Mouse (Mus musculus) large intestine, adult 2 months (tissue): ENCODE data around the gene Ncln. TPM values are rescaled to one million over a fixed set of nuclear protein-coding genes. Genes with fewer than 3 reads are reported as not detected.

ENCODE experiments used
- DNase-seq: peaks from one replicate; pipeline ENCODE4 v3.0.0-alpha.2; 2012; ENCODE audit warnings: low read depth, low spot score
- WGBS: fragments of 180-500 bp; shearing (Covaris S2); methylation state at CpG from one replicate; pipeline ENCODE4 v1.1.7; 2018; 5-methylcytosine and 5-hydroxymethylcytosine counted together
- polyA plus RNA-seq: library from polyadenylated mRNA; depleted of rRNA; stranded (reverse); fragments of >200 nt; gene quantifications from 2 replicates; pipeline ENCODE4 v1.2.3, GENCODE M21; 2012

The Ncln gene
- polyA plus RNA-seq, 1 experiment: 242 TPM

GRCm38 (mm10) chr10:81466066-81466465 lies 30.1 kb downstream of the Ncln start:
- no peak for DNase-seq
- 62% methylated on average over 2 of the region's 2 CpGs for WGBS

DNA sequence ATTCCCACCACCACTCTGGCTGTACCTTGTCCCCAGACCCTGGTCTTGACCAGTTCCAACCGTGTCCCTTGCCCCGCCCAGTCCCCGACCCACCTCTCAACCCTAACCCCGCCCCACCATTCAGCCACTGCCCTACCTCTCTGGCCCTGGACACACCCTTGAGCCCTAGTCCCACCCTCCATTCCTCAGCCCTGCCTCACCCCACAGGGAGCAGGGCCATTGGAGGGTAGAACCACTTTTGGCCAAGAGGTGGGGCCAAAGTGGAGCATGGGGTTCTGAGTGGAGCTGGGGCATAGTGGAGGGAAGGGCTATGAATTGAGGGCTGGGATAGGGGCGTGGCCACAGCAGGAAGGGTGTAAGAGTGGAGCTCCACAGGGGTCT lies 30.9 kb downstream of the Ncln start:
- DNase-seq: peak; percentile 62
- WGBS: 4% methylated on average over 5 of the region's 5 CpGs

DNA sequence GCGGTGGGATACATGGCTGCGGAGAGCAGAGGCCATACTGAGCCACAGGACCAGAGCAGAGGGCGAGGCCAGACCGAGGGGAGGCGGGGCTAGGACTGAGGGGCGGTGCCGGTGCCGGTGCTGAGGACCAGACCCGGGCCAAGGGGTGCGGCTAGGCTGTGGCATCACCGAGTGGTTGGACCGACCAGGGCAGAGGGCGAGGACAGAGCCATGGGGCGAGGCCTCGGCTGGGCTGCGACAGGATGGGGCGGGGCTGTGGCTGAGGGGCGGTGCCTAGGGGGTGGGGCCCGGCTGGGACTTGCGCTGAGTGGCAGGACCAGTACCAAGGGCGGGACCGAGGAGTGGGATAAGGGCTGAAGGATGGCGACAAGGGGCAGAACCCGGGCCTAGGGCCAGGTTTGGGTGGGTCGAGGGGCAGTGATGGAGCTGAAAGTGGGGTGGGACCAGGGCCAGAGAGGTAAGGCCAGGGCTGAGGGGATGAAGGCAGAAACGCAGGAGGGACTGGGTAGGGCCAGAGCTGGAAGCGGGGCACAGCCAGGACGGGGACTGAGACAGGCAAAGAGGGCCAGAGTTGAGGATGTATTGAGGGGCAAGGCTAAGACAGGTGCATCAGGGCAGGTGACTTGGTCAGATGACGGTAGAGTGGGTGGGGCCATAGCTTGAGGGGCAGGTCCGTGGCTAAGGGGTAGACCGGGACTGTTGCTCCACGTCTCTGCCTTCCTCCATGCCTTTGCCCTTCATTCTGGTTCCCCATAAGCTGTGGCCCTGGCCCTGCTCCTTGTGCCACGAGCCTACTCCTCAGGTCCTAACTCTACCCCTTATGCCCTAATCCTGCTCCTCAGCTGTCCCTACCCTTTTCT lies 31.6 kb downstream of the Ncln start:
- peak; percentile 68 for DNase-seq
- WGBS: 2% methylated on average over 33 of the region's 33 CpGs

DNA sequence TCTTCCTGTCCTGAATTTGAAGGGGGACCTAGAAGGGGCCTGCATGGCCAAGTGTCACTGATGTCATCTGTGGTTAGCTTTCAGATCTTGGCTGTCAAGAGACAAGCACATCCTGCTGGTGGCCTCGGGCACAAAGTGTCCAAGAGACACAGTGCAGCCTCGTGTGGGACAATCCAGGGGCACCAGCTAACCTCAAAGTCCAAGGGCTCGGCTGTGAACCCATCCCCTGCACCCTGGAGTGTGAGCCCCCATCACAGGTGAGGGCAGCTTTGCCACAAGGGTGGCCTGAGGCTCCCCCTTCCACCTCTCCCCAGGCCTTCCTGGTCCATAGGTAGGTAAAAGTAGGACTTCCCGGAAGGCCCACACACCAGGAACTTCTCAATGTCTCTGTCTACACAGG lies 32.7 kb downstream of the Ncln start:
- DNase-seq: no peak
- WGBS: 50% methylated on average over 4 of the region's 4 CpGs

- WGBS: 71% methylated on average over 7 of the region's 7 CpGs
- no peak for DNase-seq
These were observed 33.3 kb downstream of the Ncln start for GRCm38 (mm10) chr10:81462917-81463316.

GRCm38 (mm10) chr10:81462415-81462804 lies 33.8 kb downstream of the Ncln start:
- no peak for DNase-seq
- 43% methylated on average over 7 of the region's 7 CpGs for WGBS

DNA sequence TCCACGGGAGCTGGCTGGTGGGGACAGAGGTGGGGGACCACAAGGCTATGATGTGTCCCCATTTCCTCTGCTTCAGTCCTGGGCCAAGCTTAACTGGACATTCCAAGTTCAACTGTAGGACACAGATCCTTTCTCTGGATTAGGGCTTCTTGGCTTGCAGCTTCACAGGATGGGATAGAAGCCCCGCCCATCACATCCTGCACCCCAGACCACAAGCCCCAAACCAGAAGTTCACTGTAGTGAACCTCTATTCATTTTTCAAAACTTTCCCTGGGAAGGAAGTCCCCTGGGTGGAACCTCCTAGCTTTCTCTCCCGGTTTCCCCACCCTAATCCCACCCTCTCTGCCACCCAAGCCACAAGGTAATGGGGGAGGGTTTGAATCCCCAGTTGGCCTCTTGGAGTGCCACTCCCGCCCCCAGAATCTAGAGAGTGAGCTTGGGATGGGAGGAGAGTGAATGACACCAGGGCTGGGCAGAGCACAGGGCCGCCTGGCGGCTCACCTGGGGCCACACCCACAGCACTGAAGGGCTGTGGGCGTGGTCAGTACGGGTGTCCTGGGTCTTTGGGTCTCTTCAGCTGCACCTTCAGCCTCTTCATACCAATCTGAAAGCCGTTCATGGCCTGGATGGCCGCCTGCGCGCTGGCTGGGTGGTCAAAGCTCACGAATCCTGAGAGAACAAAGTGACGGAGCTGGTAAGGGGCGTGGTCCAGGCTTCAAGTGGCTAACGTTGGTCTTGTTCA lies 34.3 kb downstream of the Ncln start:
- 6% methylated on average over 16 of the region's 16 CpGs for WGBS
- no peak for DNase-seq

- no peak for DNase-seq
- 58% methylated on average over 11 of the region's 11 CpGs for WGBS
These were observed 35.2 kb downstream of the Ncln start for GRCm38 (mm10) chr10:81460951-81461350.

GRCm38 (mm10) chr10:81460471-81460870 lies 35.7 kb downstream of the Ncln start:
- WGBS: 42% methylated on average over 20 of the region's 20 CpGs

DNA sequence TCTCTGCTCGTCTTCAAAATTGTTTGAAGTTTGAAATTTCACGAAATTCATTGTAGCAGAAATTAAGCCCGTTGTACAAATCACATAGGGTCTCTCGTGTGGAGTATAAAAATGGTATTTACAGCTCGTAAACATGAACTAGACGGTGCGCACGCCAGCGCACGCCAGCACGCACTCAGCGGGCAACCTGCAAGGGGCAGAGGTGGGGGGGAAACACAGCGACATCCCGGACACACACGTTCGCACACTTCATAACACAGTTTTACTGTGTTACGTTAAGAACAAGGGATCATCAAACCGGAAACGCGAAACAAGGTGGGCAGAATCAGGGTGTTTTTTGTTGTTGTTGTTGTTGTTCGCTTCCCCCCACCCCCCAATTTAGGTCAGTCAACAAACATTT lies 36.8 kb downstream of the Ncln start:
- no peak for DNase-seq
- WGBS: 63% methylated on average over 21 of the region's 21 CpGs

More at GRCm38 (mm10) chr10:81460471-81460870, 35.7 kb downstream of the Ncln start:
- DNase-seq: no peak

DNA sequence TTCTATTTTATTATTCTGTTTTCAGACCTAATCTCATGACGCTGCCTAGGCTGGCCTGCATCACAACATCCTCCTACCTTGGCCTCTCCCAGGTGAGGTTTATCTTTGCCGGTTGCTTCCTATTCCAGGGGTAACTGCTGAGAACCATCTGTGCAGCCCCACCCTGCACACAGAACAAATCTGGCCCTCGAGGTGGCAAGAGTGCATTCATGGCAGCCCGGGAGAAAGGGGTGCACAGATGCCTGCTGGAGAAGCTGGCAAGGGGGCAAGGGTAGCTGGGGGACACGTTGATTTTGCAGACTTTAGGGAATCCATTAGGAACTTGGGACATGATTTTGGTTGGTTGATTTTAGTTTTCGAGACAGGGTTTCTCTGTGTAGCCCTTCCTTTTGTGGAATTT lies 37.9 kb downstream of the Ncln start:
- no peak for DNase-seq
- 53% methylated on average over 6 of the region's 6 CpGs for WGBS

DNA sequence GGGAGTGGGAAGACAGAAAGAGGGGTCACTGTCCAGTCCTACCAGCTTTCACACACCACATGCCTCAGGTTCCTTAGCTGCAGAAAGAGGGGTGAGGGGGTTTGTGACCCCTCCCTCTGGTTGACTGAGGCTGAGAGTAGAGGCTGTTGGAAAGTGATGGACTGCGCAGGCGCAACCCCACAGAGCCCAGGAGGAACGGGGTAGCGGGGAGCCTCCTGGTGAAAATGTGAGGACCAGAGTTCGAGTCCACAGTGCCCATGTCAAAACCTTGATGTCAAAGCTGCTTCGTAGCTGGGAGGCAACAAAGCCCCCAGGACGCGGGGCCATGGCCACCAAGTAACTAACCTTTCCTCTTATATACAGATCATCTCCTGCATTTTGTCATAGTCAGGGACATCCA lies 38.6 kb downstream of the Ncln start:
- no peak for DNase-seq
- 84% methylated on average over 8 of the region's 8 CpGs for WGBS

GRCm38 (mm10) chr10:81456983-81457563 lies 39.1 kb downstream of the Ncln start:
- WGBS: 27% methylated on average over 12 of the region's 12 CpGs
- no peak for DNase-seq

DNA sequence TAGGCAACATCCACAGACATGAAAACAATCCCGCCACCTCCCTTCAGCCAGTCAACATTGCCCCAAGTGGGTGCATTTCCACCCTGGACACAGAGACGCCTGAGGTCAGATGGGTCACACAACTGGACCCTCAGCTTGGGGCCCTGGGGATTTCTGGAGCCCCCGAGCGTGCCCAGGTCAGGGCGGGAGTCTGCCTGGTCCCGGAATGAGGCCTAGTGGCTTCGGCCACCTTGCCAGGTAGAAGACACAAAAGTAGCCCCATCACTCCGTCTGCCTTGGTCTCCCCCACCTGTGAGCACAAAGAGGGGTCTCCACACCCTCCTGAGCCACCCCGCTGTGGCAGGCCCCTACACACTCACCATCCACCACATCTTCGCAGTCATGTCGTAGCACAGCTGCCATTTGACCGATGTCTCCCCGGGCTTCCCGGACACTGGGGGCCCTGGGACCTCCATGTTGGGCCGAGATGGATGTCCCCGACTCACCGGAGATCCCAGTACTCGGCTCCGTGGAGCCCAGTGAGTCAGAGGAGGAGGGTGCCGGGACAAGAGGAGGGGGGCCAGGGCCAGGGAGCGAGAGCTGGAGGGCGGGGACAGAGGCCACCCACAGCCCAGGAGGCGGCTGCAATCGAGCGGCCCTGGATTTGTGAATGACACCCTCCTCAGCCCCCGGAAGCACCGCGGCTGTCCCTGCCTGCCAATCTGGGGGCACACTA lies 40.9 kb downstream of the Ncln start, which contains the start of gene Nfic:
Nfic (minus strand) TSS at position 455 of the 715 bp plus-strand sequence.
- 60% methylated on average over 28 of the region's 28 CpGs for WGBS

DNA sequence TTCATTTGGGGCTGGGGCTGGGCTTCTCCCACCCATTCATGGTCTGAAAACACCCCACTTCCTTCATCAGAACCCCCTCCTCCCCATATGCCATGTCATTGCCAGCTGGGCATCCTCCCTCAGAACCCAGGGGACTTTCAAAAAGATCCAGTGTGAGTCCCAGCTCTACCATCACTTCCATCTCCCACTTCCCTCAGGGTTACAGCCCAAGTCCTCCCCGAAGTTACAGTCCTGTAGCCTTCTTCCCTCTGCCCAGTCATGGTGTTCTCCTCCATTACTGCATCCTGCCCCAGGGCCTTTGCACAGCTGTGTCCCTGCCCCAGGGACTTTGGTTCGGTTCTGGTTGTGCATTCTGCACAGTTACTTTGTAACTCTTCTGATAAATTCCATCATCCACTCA lies 42.1 kb downstream of the Ncln start:
- no peak for DNase-seq
- WGBS: 55% methylated on average over 2 of the region's 2 CpGs

More for the DNA sequence above, 40.9 kb downstream of the Ncln start, which contains the start of gene Nfic:
- no peak for DNase-seq

- 2% methylated on average over 14 of the region's 14 CpGs for WGBS
- no peak for DNase-seq
These were observed 43.3 kb downstream of the Ncln start for GRCm38 (mm10) chr10:81452947-81453288.

- no peak for DNase-seq
- WGBS: 11% methylated on average over 36 of the region's 36 CpGs
These were observed 43.8 kb downstream of the Ncln start for GRCm38 (mm10) chr10:81452237-81452946.

- no peak for DNase-seq
- 43% methylated on average over 6 of the region's 6 CpGs for WGBS
These were observed 44.8 kb downstream of the Ncln start for GRCm38 (mm10) chr10:81451365-81451745.

DNA sequence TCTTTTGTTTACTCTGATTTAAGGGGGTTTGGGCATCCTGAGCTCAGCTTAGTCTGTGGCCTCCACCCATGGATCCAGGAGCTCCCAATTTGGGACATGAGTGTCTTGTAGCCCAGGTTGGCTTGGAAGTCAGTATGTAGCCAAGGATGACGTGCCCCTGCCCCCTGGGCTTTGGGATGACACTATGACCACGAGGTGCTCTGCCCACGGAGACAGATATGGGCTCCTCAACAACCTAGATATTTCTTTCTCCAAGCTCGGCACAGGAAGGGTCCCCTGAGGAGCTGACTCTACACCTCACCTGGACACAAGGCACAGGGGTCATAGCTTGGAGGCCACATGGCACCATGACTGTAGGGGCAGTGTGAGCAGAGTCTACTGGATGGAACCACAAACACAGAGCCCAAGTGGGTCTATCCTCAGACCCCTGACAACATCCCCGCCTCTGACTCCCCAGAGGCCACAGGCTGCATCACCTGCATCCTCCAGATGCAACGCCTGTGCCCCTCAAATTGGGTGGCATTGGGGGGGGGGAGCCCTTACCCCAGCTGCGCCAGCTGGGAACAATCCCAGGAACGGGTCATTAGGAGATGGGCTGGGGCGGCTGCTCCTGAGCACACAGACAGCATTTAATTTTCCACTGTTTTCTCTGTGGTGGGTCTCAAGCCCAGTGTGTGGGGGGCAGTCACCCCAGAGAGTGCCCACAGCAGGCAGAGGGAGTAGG lies 45.4 kb downstream of the Ncln start:
- DNase-seq: no peak
- 54% methylated on average over 9 of the region's 9 CpGs for WGBS
